Mouse (Mus musculus) forebrain, embryonic 12.5 days (tissue): ENCODE measurements around the gene AW209491. TPM values are rescaled to one million over a fixed set of nuclear protein-coding genes. Genes with fewer than 3 reads are reported as not detected.

Experiments
- polyA plus RNA-seq: library from polyadenylated mRNA; unstranded; fragments of >200 nt; fragmentation: Nextera tagmentation; extraction: Ambion mirVana; gene quantifications from 2 replicates; pipeline ENCODE4 v1.2.1, GENCODE M21; 2016

The AW209491 gene
- polyA plus RNA-seq, 1 experiment from 2014 or later = 30.8 TPM

Other genes with a start within 250 kb of the AW209491 start
- gene Hecw1, start 106.9 kb upstream of the AW209491 start, polyA plus RNA-seq = 17.4 and 19.6 TPM in 2 replicates
- gene Mrpl32, start 17.0 kb upstream of the AW209491 start, polyA plus RNA-seq = 108 and 111 TPM in 2 replicates
- 179 and 187 TPM in 2 replicates for gene Psma2, start 16.9 kb upstream of the AW209491 start, polyA plus RNA-seq